28 mouse cellular contexts compared by ENCODE assay signal in the genomic region with DNA sequence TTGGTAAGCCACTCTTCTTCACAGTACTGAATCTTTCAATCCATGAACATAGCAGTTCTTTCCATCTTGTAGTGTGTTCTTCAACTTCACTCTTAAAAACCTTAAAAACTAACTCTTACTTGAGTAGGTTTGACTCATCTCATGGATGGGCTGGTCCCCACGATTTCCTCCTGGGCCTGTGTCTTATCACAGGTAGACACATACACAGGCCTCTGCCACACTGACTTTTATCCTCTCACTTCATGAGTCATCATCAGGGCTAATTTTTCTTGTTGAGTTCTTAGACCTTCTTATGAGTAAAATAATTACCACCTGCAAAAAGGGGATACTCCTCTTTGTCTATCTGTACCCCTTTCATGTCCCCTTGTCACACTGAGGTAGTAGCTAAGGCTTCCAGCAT.
"Had no signal": no experiment of that assay in that cellular context is flagged by ENCODE, and none has a peak within 500 bp of the region (broad histone marks: within the 10 kb centered on the region; RNA-seq: fewer than 3 reads in every experiment).

No protein-coding gene starts in this region.

- H3K4me2 ChIP-seq: heart, embryonic 12.5 days; hindbrain, embryonic 13.5 days; hindbrain, embryonic 15.5 days; kidney, embryonic 15.5 days; limb, embryonic 12.5 days; liver, embryonic 11.5 days; liver, embryonic 13.5 days; liver, embryonic 15.5 days had no signal

- H3K9me3 ChIP-seq: liver, embryonic 15.5 days had no signal

- H3K27ac ChIP-seq: gastrocnemius, adult 2 months; heart, embryonic 10.5 days; hindbrain, embryonic 10.5 days; hindbrain, embryonic 13.5 days; hindbrain, embryonic 15.5 days; hindbrain, postnatal 0 days; kidney, embryonic 15.5 days; kidney, postnatal 0 days; limb, embryonic 10.5 days; limb, embryonic 12.5 days; liver, embryonic 13.5 days; liver, embryonic 15.5 days had no signal

- DNase-seq: gastrocnemius, adult 2 months; gastrocnemius, postnatal 10 days; gastrocnemius, postnatal 25 days; heart, adult 18-20 months; heart, postnatal 10 days; heart, postnatal 4 days; kidney, adult 11 months; kidney, adult 2 months; kidney, adult 9 months; kidney, postnatal 14 days; kidney, postnatal 36 days; layer of hippocampus, adult 9-11 months; layer of hippocampus, postnatal 36 days; liver; liver, embryonic 13.5 days had no signal

- H3K27me3 ChIP-seq: heart, embryonic 12.5 days; hindbrain, embryonic 13.5 days; hindbrain, embryonic 15.5 days; kidney, embryonic 15.5 days; limb, embryonic 12.5 days; liver, embryonic 13.5 days; liver, embryonic 15.5 days had no signal

- H3K4me1 ChIP-seq: heart, embryonic 10.5 days; heart, embryonic 12.5 days; hindbrain, embryonic 10.5 days; hindbrain, embryonic 13.5 days; hindbrain, embryonic 15.5 days; kidney, embryonic 15.5 days; limb, embryonic 10.5 days; limb, embryonic 12.5 days; liver, embryonic 13.5 days; liver, embryonic 15.5 days had no signal

- H3K4me3 ChIP-seq: gastrocnemius, adult 2 months; heart, embryonic 10.5 days; heart, embryonic 12.5 days; hindbrain, embryonic 10.5 days; hindbrain, embryonic 13.5 days; hindbrain, embryonic 15.5 days; kidney, embryonic 15.5 days; limb, embryonic 10.5 days; limb, embryonic 12.5 days; liver, embryonic 13.5 days; liver, embryonic 15.5 days had no signal

- ATAC-seq: hindbrain, postnatal 0 days; intestine, embryonic 16.5 days had no signal

- H3K9ac ChIP-seq: heart, embryonic 12.5 days; hindbrain, embryonic 13.5 days; hindbrain, embryonic 15.5 days; kidney, embryonic 15.5 days; limb, embryonic 12.5 days; liver, embryonic 13.5 days; liver, embryonic 15.5 days had no signal
